In genomic region chr2:163713340-163713739, GRCm38 (mm10) we compare ENCODE assay signal across 13 mouse cellular contexts. TPM values are rescaled to one million over a fixed set of nuclear protein-coding genes. Genes with fewer than 3 reads are reported as not detected.
A peak's percentile ranks its signal among the peaks of the same experiment; 100 is the strongest.
DNase-seq lines count a peak whose midpoint lies in the region; ATAC-seq and TF ChIP-seq lines count a peak whose summit lies in the region.
"Had no signal": no experiment of that assay in that cellular context is flagged by ENCODE, and none has a peak within 500 bp of the region (broad histone marks: within the 10 kb centered on the region; RNA-seq: fewer than 3 reads in every experiment).

No protein-coding gene starts in this region.

- H3K36me3 ChIP-seq in heart, embryonic 16.5 days (ENCODE audit: control insufficient read depth, insufficient read depth) = no peaks in the 10 kb centered on the region
- H3K36me3 ChIP-seq in lung, postnatal 0 days (ENCODE audit: insufficient read depth, low read length) = no peaks in the 10 kb centered on the region
- H3K36me3 ChIP-seq in forebrain, embryonic 14.5 days (ENCODE audit: control insufficient read depth, insufficient read depth, low read length) = no peaks in the 10 kb centered on the region
- H3K36me3 ChIP-seq: limb, embryonic 15.5 days had no signal

- TF ChIP-seq CTCF in lung, postnatal 0 days (IDR thresholded peaks at IDR 0.05) = no peak

- H3K9me3 ChIP-seq in heart, embryonic 16.5 days (replicated peaks; ENCODE audit: control insufficient read depth, low read length) = no peaks in the 10 kb centered on the region
- H3K9me3 ChIP-seq in lung, postnatal 0 days (ENCODE audit: low read length) = no peaks in the 10 kb centered on the region
- no peaks in the 10 kb centered on the region for H3K9me3 ChIP-seq in forebrain, embryonic 14.5 days (replicated peaks; ENCODE audit: control insufficient read depth, low read length)
- H3K9me3 ChIP-seq: embryonic facial prominence, embryonic 10.5 days; limb, embryonic 15.5 days had no signal

- peaks cover 67% of the 10 kb centered on the region for H3K4me1 ChIP-seq in heart, embryonic 16.5 days (ENCODE audit: control insufficient read depth, insufficient read depth, low read length)
- peaks cover 5% of the 10 kb centered on the region; the same call in 1 of the 2 replicates for H3K4me1 ChIP-seq in lung, postnatal 0 days (ENCODE audit: insufficient read depth, low read depth, low read length)
- H3K4me1 ChIP-seq in brown adipose tissue, adult 24 weeks (ENCODE audit: control insufficient read depth, insufficient read depth, insufficient read length, low read length) = peaks cover 16% of the 10 kb centered on the region
- no peaks in the 10 kb centered on the region for H3K4me1 ChIP-seq in forebrain, embryonic 14.5 days (ENCODE audit: control insufficient read depth, insufficient read depth, low read length)

- no peak overlapping the region for H3K4me2 ChIP-seq in heart, embryonic 16.5 days (ENCODE audit: low read depth, low read length)
- H3K4me2 ChIP-seq in lung, postnatal 0 days (replicated peaks; ENCODE audit: low read depth, low read length) = no peak overlapping the region
- H3K4me2 ChIP-seq in forebrain, embryonic 14.5 days (ENCODE audit: low read length) = no peak overlapping the region
- H3K4me2 ChIP-seq: limb, embryonic 15.5 days had no signal

- no peak overlapping the region for H3K4me3 ChIP-seq in heart, embryonic 16.5 days (ENCODE audit: low read length)
- H3K4me3 ChIP-seq in lung, postnatal 0 days (ENCODE audit: low read depth, low read length) = no peak overlapping the region
- H3K4me3 ChIP-seq in brown adipose tissue, adult 24 weeks (ENCODE audit: insufficient read depth, low read depth, low read length) = no peak overlapping the region
- H3K4me3 ChIP-seq in forebrain, embryonic 14.5 days (ENCODE audit: low read depth, low read length) = no peak overlapping the region
- H3K4me3 ChIP-seq: embryonic facial prominence, embryonic 10.5 days; limb, embryonic 15.5 days; myocyte had no signal

- H3K9ac ChIP-seq in heart, embryonic 16.5 days (ENCODE audit: low read length) = no peak overlapping the region
- H3K9ac ChIP-seq in lung, postnatal 0 days (replicated peaks; ENCODE audit: low read depth) = no peak overlapping the region
- no peak overlapping the region for H3K9ac ChIP-seq in forebrain, embryonic 14.5 days (ENCODE audit: low read length)
- H3K9ac ChIP-seq: limb, embryonic 15.5 days had no signal

- no peak for ATAC-seq in heart, embryonic 16.5 days (replicated peaks; ENCODE audit: extremely low read depth, insufficient read depth, low FRiP score)
- ATAC-seq in lung, postnatal 0 days = no peak
- ATAC-seq in forebrain, embryonic 14.5 days = no peak
- ATAC-seq: Patski had no signal

- WGBS in heart, embryonic 16.5 days = 76% methylated on average over 3 of the region's 3 CpGs
- 67% methylated on average over 3 of the region's 3 CpGs for WGBS in lung, postnatal 0 days
- 87% methylated on average over 3 of the region's 3 CpGs for WGBS in forebrain, embryonic 14.5 days

- DNase-seq in heart, postnatal 4 days = no peak
- DNase-seq in lung, postnatal 0 days (ENCODE audit: low spot score) = no peak
- no peak for DNase-seq in lung, postnatal 4 days
- peak; percentile 53 for DNase-seq in thymus, postnatal 25 days
- no peak for DNase-seq in forebrain, embryonic 14.5 days (ENCODE audit: low spot score)
- DNase-seq: cerebellum, adult 9-11 months; kidney, adult 18-20 months had no signal

- H3K27ac ChIP-seq in heart, embryonic 16.5 days (ENCODE audit: low read length) = peak overlapping the region; percentile 54; the same call in 1 of the 2 replicates
- H3K27ac ChIP-seq in lung, postnatal 0 days (ENCODE audit: low read length) = 0 out of 2 replicates have a peak overlapping the region, but pooled peaks have one; percentile 43
- peak overlapping the region; percentile 74 for H3K27ac ChIP-seq in brown adipose tissue, adult 24 weeks (replicated peaks; ENCODE audit: low read depth, low read length)
- H3K27ac ChIP-seq in forebrain, embryonic 14.5 days (ENCODE audit: low read depth, low read length) = no peak overlapping the region
- H3K27ac ChIP-seq: embryonic facial prominence, embryonic 10.5 days; limb, embryonic 15.5 days had no signal

- no peaks in the 10 kb centered on the region for H3K27me3 ChIP-seq in heart, embryonic 16.5 days (ENCODE audit: control insufficient read depth, insufficient read depth, low read length)
- no peaks in the 10 kb centered on the region for H3K27me3 ChIP-seq in lung, postnatal 0 days (replicated peaks; ENCODE audit: insufficient read depth, low read length)
- H3K27me3 ChIP-seq in forebrain, embryonic 14.5 days (replicated peaks; ENCODE audit: control insufficient read depth, insufficient read depth, low read length) = no peaks in the 10 kb centered on the region
- H3K27me3 ChIP-seq: limb, embryonic 15.5 days; Patski had no signal

- TF ChIP-seq EP300 in lung, postnatal 0 days (IDR thresholded peaks at IDR 0.05) = no peak

RNA-seq across cellular contexts. Expression of gene Ada, which starts 36.7 kb away (rescaled TPM):
- polyA plus RNA-seq in heart, embryonic 16.5 days (2015; fragmentation: Nextera tagmentation; extraction: Ambion mirVana) = 5.9 and 10.9 TPM in 2 replicates
- 1 to 10 TPM; 1.8 to 2.4 TPM for total RNA-seq in heart, postnatal 4 days (2021)
- 3.2 and 3.6 TPM in 2 replicates for polyA plus RNA-seq in lung, postnatal 0 days (2015; fragmentation: Nextera tagmentation; extraction: Ambion mirVana)
- polyA plus RNA-seq in brown adipose tissue, adult 24 weeks (2012; ENCODE audit: insufficient read depth, insufficient read length, missing spikeins) = 0.88 TPM in 1 of 2 replicates, not detected in the other
- 4.5 and 5.5 TPM in 2 replicates for polyA plus RNA-seq in forebrain, embryonic 14.5 days (2014; fragmentation: Nextera tagmentation; extraction: Ambion mirVana)

RNA-seq across cellular contexts. Expression of gene Pkig, which starts 55.2 kb away (rescaled TPM):
- 374 and 420 TPM in 2 replicates for polyA plus RNA-seq in heart, embryonic 16.5 days (2015; fragmentation: Nextera tagmentation; extraction: Ambion mirVana)
- total RNA-seq in heart, postnatal 4 days (2021) = 100 to 1,000 TPM; 204 to 207 TPM
- polyA plus RNA-seq in lung, postnatal 0 days (2015; fragmentation: Nextera tagmentation; extraction: Ambion mirVana) = 95.2 and 106 TPM in 2 replicates
- polyA plus RNA-seq in brown adipose tissue, adult 24 weeks (2012; ENCODE audit: insufficient read depth, insufficient read length, missing spikeins) = 9.5 and 19.7 TPM in 2 replicates
- polyA plus RNA-seq in forebrain, embryonic 14.5 days (2014; fragmentation: Nextera tagmentation; extraction: Ambion mirVana) = 163 and 181 TPM in 2 replicates
